Mouse (Mus musculus): ENCODE measurements around the gene Fto. TPM values are rescaled to one million over a fixed set of nuclear protein-coding genes. Genes with fewer than 3 reads are reported as not detected.

Fto gene
- polyA plus RNA-seq, 1 experiment from 2014 or later: 113 TPM

- H3K36me3 ChIP-seq (ENCODE audit: control insufficient read depth, insufficient read depth, low read length): no peaks in the 10 kb centered on the region
- no peaks in the 10 kb centered on the region for H3K9me3 ChIP-seq (ENCODE audit: control insufficient read depth, low read length)
- H3K27ac ChIP-seq (ENCODE audit: low read depth, low read length): no peak overlapping the region
- ATAC-seq (ENCODE audit: insufficient read depth, low FRiP score, low TSS enrichment) (no peak), DNase-seq (ENCODE audit: low spot score) (no peak)
- H3K27me3 ChIP-seq (ENCODE audit: control insufficient read depth, insufficient read depth, low read length): peaks cover 11% of the 10 kb centered on the region
- H3K4me1 ChIP-seq (ENCODE audit: control insufficient read depth, insufficient read depth, low read length): peaks cover 22% of the 10 kb centered on the region
- H3K4me3 ChIP-seq (ENCODE audit: low read depth, low read length): no peak overlapping the region
- no peak overlapping the region for H3K9ac ChIP-seq (ENCODE audit: low read length)
- no peak overlapping the region for H3K4me2 ChIP-seq (ENCODE audit: low read depth)
- WGBS: 90% methylated on average over 10 of the region's 10 CpGs
Measured at GRCm38 (mm10) chr8:91504891-91505290, 191.6 kb downstream of the Fto start.

GRCm38 (mm10) chr8:91505411-91505954, 192.2 kb downstream of the Fto start:
- no peaks in the 10 kb centered on the region for H3K36me3 ChIP-seq (ENCODE audit: control insufficient read depth, insufficient read depth, low read length)
- ATAC-seq (ENCODE audit: insufficient read depth, low FRiP score, low TSS enrichment) (no peak), DNase-seq (ENCODE audit: low spot score) (no peak)
- H3K4me2 ChIP-seq (ENCODE audit: low read depth): no peak overlapping the region
- no peak overlapping the region for H3K4me3 ChIP-seq (ENCODE audit: low read depth, low read length)
- H3K4me1 ChIP-seq (ENCODE audit: control insufficient read depth, insufficient read depth, low read length): peaks cover 25% of the 10 kb centered on the region
- 91% methylated on average over 8 of the region's 8 CpGs for WGBS
- H3K27ac ChIP-seq (ENCODE audit: low read depth, low read length): no peak overlapping the region
- H3K9me3 ChIP-seq (ENCODE audit: control insufficient read depth, low read length): no peaks in the 10 kb centered on the region
- H3K27me3 ChIP-seq (ENCODE audit: control insufficient read depth, insufficient read depth, low read length): peaks cover 11% of the 10 kb centered on the region
- no peak overlapping the region for H3K9ac ChIP-seq (ENCODE audit: low read length)

GRCm38 (mm10) chr8:91505997-91506672, 192.8 kb downstream of the Fto start:
- WGBS: 75% methylated on average over 4 of the region's 4 CpGs
- no peak for DNase-seq (ENCODE audit: low spot score)
- Histone ChIP-seq H3K9me3 (ENCODE audit: control insufficient read depth, low read length) (no peaks in the 10 kb centered on the region), H3K27me3 (ENCODE audit: control insufficient read depth, insufficient read depth, low read length) (peaks cover 11% of the 10 kb centered on the region), H3K9ac (ENCODE audit: low read length) (no peak overlapping the region), H3K36me3 (ENCODE audit: control insufficient read depth, insufficient read depth, low read length) (no peaks in the 10 kb centered on the region), H3K27ac (ENCODE audit: low read depth, low read length) (no peak overlapping the region), H3K4me1 (ENCODE audit: control insufficient read depth, insufficient read depth, low read length) (peaks cover 25% of the 10 kb centered on the region), H3K4me3 (ENCODE audit: low read depth, low read length) (no peak overlapping the region), H3K4me2 (ENCODE audit: low read depth) (no peak overlapping the region)
- no peak for ATAC-seq (ENCODE audit: insufficient read depth, low FRiP score, low TSS enrichment)

GRCm38 (mm10) chr8:91506682-91507257, 193.4 kb downstream of the Fto start:
- Histone ChIP-seq H3K4me3 (ENCODE audit: low read depth, low read length) (no peak overlapping the region), H3K27ac (ENCODE audit: low read depth, low read length) (no peak overlapping the region), H3K4me1 (ENCODE audit: control insufficient read depth, insufficient read depth, low read length) (peaks cover 30% of the 10 kb centered on the region), H3K9me3 (ENCODE audit: control insufficient read depth, low read length) (no peaks in the 10 kb centered on the region), H3K9ac (ENCODE audit: low read length) (no peak overlapping the region), H3K27me3 (ENCODE audit: control insufficient read depth, insufficient read depth, low read length) (peaks cover 15% of the 10 kb centered on the region), H3K36me3 (ENCODE audit: control insufficient read depth, insufficient read depth, low read length) (no peaks in the 10 kb centered on the region), H3K4me2 (ENCODE audit: low read depth) (no peak overlapping the region)
- no peak for ATAC-seq (ENCODE audit: insufficient read depth, low FRiP score, low TSS enrichment)
- WGBS: 77% methylated on average over 6 of the region's 6 CpGs
- DNase-seq (ENCODE audit: low spot score): no peak

GRCm38 (mm10) chr8:91507681-91508097, 194.4 kb downstream of the Fto start:
- H3K36me3 ChIP-seq (ENCODE audit: control insufficient read depth, insufficient read depth, low read length): no peaks in the 10 kb centered on the region
- H3K9ac ChIP-seq (ENCODE audit: low read length): no peak overlapping the region
- no peaks in the 10 kb centered on the region for H3K9me3 ChIP-seq (ENCODE audit: control insufficient read depth, low read length)
- WGBS: 89% methylated on average over 7 of the region's 7 CpGs
- peaks cover 26% of the 10 kb centered on the region for H3K4me1 ChIP-seq (ENCODE audit: control insufficient read depth, insufficient read depth, low read length)
- DNase-seq (ENCODE audit: low spot score) (no peak), ATAC-seq (ENCODE audit: insufficient read depth, low FRiP score, low TSS enrichment) (no peak)
- H3K4me3 ChIP-seq (ENCODE audit: low read depth, low read length): no peak overlapping the region
- no peak overlapping the region for H3K4me2 ChIP-seq (ENCODE audit: low read depth)
- H3K27me3 ChIP-seq (ENCODE audit: control insufficient read depth, insufficient read depth, low read length): peaks cover 13% of the 10 kb centered on the region
- H3K27ac ChIP-seq (ENCODE audit: low read depth, low read length): no peak overlapping the region

GRCm38 (mm10) chr8:91508284-91508683, 195.0 kb downstream of the Fto start:
- DNase-seq (ENCODE audit: low spot score) (no peak), ATAC-seq (ENCODE audit: insufficient read depth, low FRiP score, low TSS enrichment) (no peak)
- Histone ChIP-seq H3K4me1 (ENCODE audit: control insufficient read depth, insufficient read depth, low read length) (peaks cover 25% of the 10 kb centered on the region), H3K27me3 (ENCODE audit: control insufficient read depth, insufficient read depth, low read length) (peaks cover 13% of the 10 kb centered on the region), H3K4me2 (ENCODE audit: low read depth) (no peak overlapping the region), H3K9ac (ENCODE audit: low read length) (no peak overlapping the region), H3K9me3 (ENCODE audit: control insufficient read depth, low read length) (no peaks in the 10 kb centered on the region), H3K4me3 (ENCODE audit: low read depth, low read length) (no peak overlapping the region), H3K36me3 (ENCODE audit: control insufficient read depth, insufficient read depth, low read length) (no peaks in the 10 kb centered on the region), H3K27ac (ENCODE audit: low read depth, low read length) (no peak overlapping the region)
- 43% methylated on average over 4 of the region's 4 CpGs for WGBS

- ATAC-seq (ENCODE audit: insufficient read depth, low FRiP score, low TSS enrichment) (peak; percentile 84), DNase-seq (ENCODE audit: low spot score) (no peak)
- Histone ChIP-seq H3K4me1 (ENCODE audit: control insufficient read depth, insufficient read depth, low read length) (peaks cover 25% of the 10 kb centered on the region), H3K27me3 (ENCODE audit: control insufficient read depth, insufficient read depth, low read length) (peaks cover 13% of the 10 kb centered on the region), H3K27ac (ENCODE audit: low read depth, low read length) (no peak overlapping the region), H3K9me3 (ENCODE audit: control insufficient read depth, low read length) (no peaks in the 10 kb centered on the region), H3K36me3 (ENCODE audit: control insufficient read depth, insufficient read depth, low read length) (no peaks in the 10 kb centered on the region), H3K4me3 (ENCODE audit: low read depth, low read length) (no peak overlapping the region), H3K9ac (ENCODE audit: low read length) (no peak overlapping the region), H3K4me2 (ENCODE audit: low read depth) (no peak overlapping the region)
- 31% methylated on average over 8 of the region's 8 CpGs for WGBS
Measured at GRCm38 (mm10) chr8:91509206-91509899, 196.0 kb downstream of the Fto start.

- peaks cover 11% of the 10 kb centered on the region for H3K27me3 ChIP-seq (ENCODE audit: control insufficient read depth, insufficient read depth, low read length)
- H3K9me3 ChIP-seq (ENCODE audit: control insufficient read depth, low read length): no peaks in the 10 kb centered on the region
- no peak overlapping the region for H3K27ac ChIP-seq (ENCODE audit: low read depth, low read length)
- H3K9ac ChIP-seq (ENCODE audit: low read length): no peak overlapping the region
- ATAC-seq (ENCODE audit: insufficient read depth, low FRiP score, low TSS enrichment): no peak
- peaks cover 27% of the 10 kb centered on the region for H3K4me1 ChIP-seq (ENCODE audit: control insufficient read depth, insufficient read depth, low read length)
- H3K36me3 ChIP-seq (ENCODE audit: control insufficient read depth, insufficient read depth, low read length): no peaks in the 10 kb centered on the region
- no peak for DNase-seq (ENCODE audit: low spot score)
- no peak overlapping the region for H3K4me2 ChIP-seq (ENCODE audit: low read depth)
- H3K4me3 ChIP-seq (ENCODE audit: low read depth, low read length): no peak overlapping the region
- WGBS: 35% methylated on average over 6 of the region's 6 CpGs
Measured at GRCm38 (mm10) chr8:91509900-91510260, 196.6 kb downstream of the Fto start.

Measured in neural tube, embryonic 11.5 days (tissue).